Mouse (Mus musculus) layer of hippocampus, adult 2 months (tissue): ENCODE data around the gene Smpd1. TPM values are rescaled to one million over a fixed set of nuclear protein-coding genes. Genes with fewer than 3 reads are reported as not detected.

ENCODE experiments used
- DNase-seq, 2 experiments: peaks; one replicate each; pipeline ENCODE4 v3.0.0; 2022; ENCODE audit warnings: low spot score in 2 of 2
- H3K27ac ChIP-seq: fragments of 200-600 bp; 2 replicates; pipeline ENCODE4 v1.8.1; 2022
- H3K4me3 ChIP-seq: fragments of 200-600 bp; 2 replicates; pipeline ENCODE4 v1.8.1; 2022; ENCODE audit warnings: mild to moderate bottlenecking
- CTCF ChIP-seq: fragments of 200-600 bp; conservative IDR thresholded peaks from 2 replicates; pipeline ENCODE4 v1.8.1; 2022; ENCODE audit warnings: antibody characterized with exemption, mild to moderate bottlenecking, moderate library complexity
- total RNA-seq, 2 experiments: library from RNA; stranded (reverse); gene quantifications; 2 replicates each; pipeline ENCODE4 v1.2.3; 2021

Gene Smpd1
- total RNA-seq, 2 experiments from 2014 or later = 82.7 to 86.2 TPM

GRCm38 (mm10) chr7:105534162-105534561 is 20.0 kb upstream of the Smpd1 start:
- no peak for DNase-seq
- Histone ChIP-seq H3K4me3 (no peak overlapping the region), H3K27ac (no peak overlapping the region)
- TF ChIP-seq CTCF = peak; percentile 66

GRCm38 (mm10) chr7:105545986-105546385 is 8.2 kb upstream of the Smpd1 start:
- Histone ChIP-seq H3K4me3 (no peak overlapping the region), H3K27ac (no peak overlapping the region)
- no peak for DNase-seq
- no peak for TF ChIP-seq CTCF

GRCm38 (mm10) chr7:105547970-105548369 is 6.2 kb upstream of the Smpd1 start:
- Histone ChIP-seq H3K4me3 (no peak overlapping the region), H3K27ac (no peak overlapping the region)
- TF ChIP-seq CTCF = no peak
- DNase-seq = no peak

GRCm38 (mm10) chr7:105549035-105549434 is 5.1 kb upstream of the Smpd1 start:
- peak in 1 of 2 experiments; percentile 66 for DNase-seq
- peak; percentile 82 for TF ChIP-seq CTCF
- no peak overlapping the region for H3K4me3 ChIP-seq
- H3K27ac ChIP-seq = no peak overlapping the region

DNA sequence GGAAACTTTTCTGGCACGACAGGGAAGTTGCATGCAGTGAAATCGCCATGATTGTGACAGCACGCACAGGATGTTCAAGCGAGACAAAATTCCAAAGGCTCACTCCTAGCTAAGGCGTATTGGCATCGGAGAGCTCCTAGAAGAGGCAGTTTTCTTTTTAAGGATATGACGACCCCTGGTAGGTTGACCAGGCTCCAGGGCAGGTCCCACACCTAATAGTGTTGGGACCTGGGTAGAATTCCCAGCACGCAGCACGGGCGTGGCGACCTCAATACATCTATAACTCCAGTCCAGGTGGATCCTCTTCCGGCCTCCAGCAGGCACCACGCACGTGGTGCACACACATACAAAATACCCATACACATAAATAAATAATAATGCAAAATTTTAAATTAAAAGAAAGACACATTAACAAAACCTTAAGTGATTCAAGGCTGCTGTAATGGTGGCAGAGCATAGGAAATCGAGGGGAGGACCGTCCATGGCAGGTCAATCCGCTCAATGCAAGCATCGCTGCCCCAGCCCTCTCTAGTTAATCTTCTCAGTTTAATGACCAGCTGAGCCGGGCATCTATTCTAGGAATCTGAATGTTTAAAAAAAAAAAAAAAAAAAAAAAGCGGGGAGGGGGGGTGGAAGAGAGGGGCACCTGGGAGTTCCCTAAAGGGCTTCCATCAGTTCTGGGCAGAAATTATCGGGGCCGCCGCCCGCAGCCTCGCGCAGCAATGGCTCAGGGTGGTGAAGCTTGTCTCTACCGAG is 526 bp upstream of the Smpd1 start:
- TF ChIP-seq CTCF = no peak
- Histone ChIP-seq H3K27ac (peak overlapping the region; percentile 92), H3K4me3 (peak overlapping the region; percentile 95)
- DNase-seq = no peak

DNA sequence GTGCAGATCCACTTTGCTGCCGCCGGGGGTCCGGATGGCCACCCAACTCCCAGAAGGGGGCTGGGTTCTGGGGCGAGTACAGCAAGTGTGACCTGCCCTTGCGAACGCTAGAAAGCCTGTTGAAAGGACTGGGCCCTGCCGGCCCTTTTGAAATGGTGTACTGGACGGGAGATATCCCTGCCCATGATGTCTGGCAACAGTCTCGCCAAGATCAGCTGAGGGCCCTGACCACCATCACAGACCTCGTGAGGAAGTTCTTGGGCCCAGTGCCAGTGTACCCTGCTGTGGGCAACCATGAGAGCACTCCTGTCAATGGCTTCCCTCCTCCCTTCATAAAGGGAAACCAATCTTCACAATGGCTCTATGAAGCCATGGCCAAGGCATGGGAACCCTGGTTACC is 1.4 kb downstream of the Smpd1 start:
- no peak for TF ChIP-seq CTCF
- Histone ChIP-seq H3K27ac (peak overlapping the region; percentile 92; the same call in 1 of the 2 replicates), H3K4me3 (peak overlapping the region; percentile 95)
- no peak for DNase-seq

DNA sequence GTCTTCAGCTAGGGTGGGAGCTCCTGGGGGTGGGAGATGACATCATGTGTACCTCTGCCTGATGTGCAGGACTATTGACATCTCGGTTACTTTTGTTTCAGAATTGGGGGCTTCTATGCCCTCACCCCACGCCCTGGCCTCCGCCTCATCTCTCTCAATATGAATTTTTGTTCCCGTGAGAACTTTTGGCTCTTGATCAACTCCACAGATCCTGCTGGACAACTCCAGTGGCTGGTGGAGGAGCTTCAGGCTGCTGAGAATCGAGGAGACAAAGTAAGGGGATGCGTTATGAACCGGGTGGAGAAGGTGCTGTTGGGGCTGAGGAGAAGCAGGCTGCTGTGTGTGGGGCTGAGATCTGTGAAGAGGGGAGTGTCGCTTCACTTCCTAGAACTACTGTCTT is 2.2 kb downstream of the Smpd1 start:
- no peak for TF ChIP-seq CTCF
- peak overlapping the region; percentile 92; the same call in 1 of the 2 replicates for H3K27ac ChIP-seq

DNA sequence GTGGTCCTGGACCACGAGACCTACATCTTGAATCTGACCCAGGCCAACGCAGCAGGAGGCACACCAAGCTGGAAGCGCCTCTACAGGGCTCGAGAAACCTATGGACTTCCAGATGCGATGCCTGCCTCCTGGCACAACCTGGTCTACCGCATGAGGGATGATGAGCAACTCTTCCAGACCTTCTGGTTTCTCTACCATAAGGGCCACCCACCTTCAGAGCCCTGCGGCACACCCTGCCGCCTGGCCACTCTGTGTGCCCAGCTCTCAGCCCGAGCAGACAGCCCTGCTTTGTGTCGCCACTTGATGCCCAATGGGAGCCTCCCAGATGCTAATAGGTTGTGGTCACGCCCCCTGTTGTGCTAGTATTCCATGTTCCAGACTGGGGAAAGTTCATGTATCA is 3.5 kb downstream of the Smpd1 start:
- peak in 1 of 2 experiments; percentile 17 for DNase-seq
- H3K4me3 ChIP-seq = no peak overlapping the region
- peak overlapping the region; percentile 68; the same call in 1 of the 2 replicates for H3K27ac ChIP-seq
- no peak for TF ChIP-seq CTCF

More for the DNA sequence above, 2.2 kb downstream of the Smpd1 start:
- no peak for DNase-seq
- H3K4me3 ChIP-seq = peak overlapping the region; percentile 95; the same call in 1 of the 2 replicates

- H3K27ac ChIP-seq = peak overlapping the region; percentile 68; the same call in 1 of the 2 replicates
- peak; percentile 60 to 76 for DNase-seq
- TF ChIP-seq CTCF = no peak
- H3K4me3 ChIP-seq = no peak overlapping the region
Measured at GRCm38 (mm10) chr7:105559016-105559415, 4.9 kb downstream of the Smpd1 start.

GRCm38 (mm10) chr7:105562317-105562716 is 8.2 kb downstream of the Smpd1 start:
- DNase-seq = no peak
- Histone ChIP-seq H3K4me3 (no peak overlapping the region), H3K27ac (peak overlapping the region; percentile 36; the same call in 1 of the 2 replicates)
- TF ChIP-seq CTCF = no peak

DNA sequence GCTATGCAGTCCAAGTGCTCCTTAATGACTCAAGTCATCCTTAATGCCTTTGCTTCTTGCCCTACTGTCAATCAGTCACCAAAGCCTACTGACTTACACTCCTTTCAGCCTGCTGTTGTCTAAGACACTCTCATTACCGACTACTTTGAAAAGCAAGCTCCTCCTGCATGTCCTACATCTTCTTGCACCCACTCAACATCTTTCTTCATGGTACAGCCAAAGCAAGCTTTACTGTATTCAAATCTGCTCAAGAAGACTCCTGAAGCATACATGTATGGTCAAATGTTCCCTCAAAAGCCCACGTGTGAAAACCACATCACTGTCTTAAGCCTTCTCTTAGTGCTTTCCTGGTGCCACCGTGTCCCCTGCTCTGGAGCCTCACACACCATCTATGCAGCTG is 9.2 kb downstream of the Smpd1 start:
- DNase-seq = peak in 1 of 2 experiments; percentile 3

GRCm38 (mm10) chr7:105565071-105565836 is 11.1 kb downstream of the Smpd1 start:
- no peak for TF ChIP-seq CTCF
- DNase-seq = no peak
- peak overlapping the region; percentile 97 for H3K27ac ChIP-seq
- no peak overlapping the region for H3K4me3 ChIP-seq

More for the DNA sequence above, 9.2 kb downstream of the Smpd1 start:
- TF ChIP-seq CTCF = no peak
- no peak overlapping the region for H3K4me3 ChIP-seq
- H3K27ac ChIP-seq = peak overlapping the region; percentile 53

- H3K27ac ChIP-seq = peak overlapping the region; percentile 97
- peak overlapping the region; percentile 50 for H3K4me3 ChIP-seq
- DNase-seq = peak; percentile 75 to 77
- TF ChIP-seq CTCF = no peak
Measured at GRCm38 (mm10) chr7:105568583-105568982, 14.4 kb downstream of the Smpd1 start.
